ENCODE assay signal across 8 mouse cellular contexts in genomic region chr2:127136979-127137378, GRCm38 (mm10). TPM values are rescaled to one million over a fixed set of nuclear protein-coding genes. Genes with fewer than 3 reads are reported as not detected.
DNase-seq lines count a peak whose midpoint lies in the region; ATAC-seq lines count a peak whose summit lies in the region.

No protein-coding gene starts in this region.

- intact Hi-C loops in left cerebral cortex, postnatal 36 days (cut with DNase I) = no loop called here

- no peak for DNase-seq in midbrain, embryonic 11.5 days (ENCODE audit: low spot score, missing footprints)
- DNase-seq in midbrain, embryonic 10.5 days (ENCODE audit: low spot score) = no peak
- DNase-seq in heart, embryonic 10.5 days (ENCODE audit: low spot score) = peak; percentile 84
- DNase-seq in lung, postnatal 25 days (ENCODE audit: low spot score) = peak; percentile 58
- DNase-seq in telencephalon, adult 2 months (ENCODE audit: low read depth, low spot score) = peak; percentile 28
- no peak for DNase-seq in left cerebral cortex, postnatal 36 days (ENCODE audit: low spot score in 2 of 2)

- peaks cover 14% of the 10 kb centered on the region for H3K4me1 ChIP-seq in midbrain, embryonic 11.5 days (ENCODE audit: control insufficient read depth, insufficient read depth, low read length)
- peaks cover 32% of the 10 kb centered on the region for H3K4me1 ChIP-seq in midbrain, embryonic 10.5 days
- peaks cover 36% of the 10 kb centered on the region for H3K4me1 ChIP-seq in heart, embryonic 10.5 days
- H3K4me1 ChIP-seq in kidney, embryonic 16.5 days (ENCODE audit: insufficient read depth, low read length) = peaks cover 37% of the 10 kb centered on the region

- H3K4me2 ChIP-seq in midbrain, embryonic 11.5 days = no peak overlapping the region
- H3K4me2 ChIP-seq in kidney, embryonic 16.5 days (replicated peaks; ENCODE audit: low read depth, low read length) = peak overlapping the region; percentile 3

- no peaks in the 10 kb centered on the region for H3K9me3 ChIP-seq in midbrain, embryonic 11.5 days (ENCODE audit: control insufficient read depth, low read length)
- no peaks in the 10 kb centered on the region for H3K9me3 ChIP-seq in midbrain, embryonic 10.5 days (replicated peaks)
- no peaks in the 10 kb centered on the region for H3K9me3 ChIP-seq in heart, embryonic 10.5 days
- no peaks in the 10 kb centered on the region for H3K9me3 ChIP-seq in kidney, embryonic 16.5 days (ENCODE audit: low read length)

- WGBS in midbrain, embryonic 11.5 days = 33% methylated on average over 5 of the region's 5 CpGs
- 51% methylated on average over 5 of the region's 5 CpGs for WGBS in midbrain, embryonic 10.5 days
- 14% methylated on average over 5 of the region's 5 CpGs for WGBS in heart, embryonic 10.5 days
- 10% methylated on average over 5 of the region's 5 CpGs for WGBS in kidney, embryonic 16.5 days

- H3K27ac ChIP-seq in midbrain, embryonic 11.5 days (ENCODE audit: low read depth, low read length) = no peak overlapping the region
- no peak overlapping the region for H3K27ac ChIP-seq in midbrain, embryonic 10.5 days (replicated peaks)
- peak overlapping the region; percentile 47; the same call in 1 of the 2 replicates for H3K27ac ChIP-seq in heart, embryonic 10.5 days
- peak overlapping the region; percentile 77 for H3K27ac ChIP-seq in kidney, embryonic 16.5 days (ENCODE audit: low read length)

- H3K27me3 ChIP-seq in midbrain, embryonic 11.5 days (ENCODE audit: control insufficient read depth, insufficient read depth, low read length) = no peaks in the 10 kb centered on the region
- no peaks in the 10 kb centered on the region for H3K27me3 ChIP-seq in midbrain, embryonic 10.5 days (ENCODE audit: low read depth, poor library complexity, severe bottlenecking)
- peaks cover 16% of the 10 kb centered on the region for H3K27me3 ChIP-seq in heart, embryonic 10.5 days (ENCODE audit: insufficient read depth, poor library complexity, severe bottlenecking)
- no peaks in the 10 kb centered on the region for H3K27me3 ChIP-seq in kidney, embryonic 16.5 days (ENCODE audit: insufficient read depth, low read length)

- no peak overlapping the region for H3K4me3 ChIP-seq in midbrain, embryonic 11.5 days (ENCODE audit: low read depth, low read length)
- no peak overlapping the region for H3K4me3 ChIP-seq in midbrain, embryonic 10.5 days
- H3K4me3 ChIP-seq in heart, embryonic 10.5 days = 0 out of 2 replicates have a peak overlapping the region, but pooled peaks have one; percentile 18
- no peak overlapping the region for H3K4me3 ChIP-seq in kidney, embryonic 16.5 days (ENCODE audit: low read length)

- no peak overlapping the region for H3K9ac ChIP-seq in midbrain, embryonic 11.5 days (ENCODE audit: low read length)
- peak overlapping the region; percentile 41; the same call in 1 of the 2 replicates for H3K9ac ChIP-seq in kidney, embryonic 16.5 days (replicated peaks; ENCODE audit: low read length)

- peak; percentile 43; the same call in 1 of the 2 replicates for ATAC-seq in midbrain, embryonic 11.5 days (ENCODE audit: low FRiP score)
- peak; percentile 34 for ATAC-seq in common myeloid progenitor, adult 5-6 weeks (replicated peaks; ENCODE audit: low read depth, poor library complexity, severe bottlenecking)
- peak; percentile 28; the same call in 1 of the 2 replicates for ATAC-seq in kidney, embryonic 16.5 days (ENCODE audit: low FRiP score, low TSS enrichment)

- H3K36me3 ChIP-seq in midbrain, embryonic 11.5 days (ENCODE audit: control insufficient read depth, insufficient read depth, low read length) = peaks cover 3% of the 10 kb centered on the region; the same call in 1 of the 2 replicates
- peaks cover 26% of the 10 kb centered on the region for H3K36me3 ChIP-seq in midbrain, embryonic 10.5 days
- peaks cover 25% of the 10 kb centered on the region for H3K36me3 ChIP-seq in heart, embryonic 10.5 days
- peaks cover 20% of the 10 kb centered on the region for H3K36me3 ChIP-seq in kidney, embryonic 16.5 days (ENCODE audit: insufficient read depth, low read length)

RNA-seq across cellular contexts. Expression of gene Ncaph, which starts 3.2 kb away (rescaled TPM):
- polyA plus RNA-seq in midbrain, embryonic 11.5 days (2014; fragmentation: Nextera tagmentation; extraction: Ambion mirVana) = 112 and 114 TPM in 2 replicates
- 115 TPM in 2 replicates for polyA plus RNA-seq in midbrain, embryonic 10.5 days (2016; fragmentation: Nextera tagmentation; extraction: Ambion mirVana)
- total RNA-seq in common myeloid progenitor, adult 5-6 weeks (2017) = 58.5 and 73.9 TPM in 2 replicates
- polyA plus RNA-seq in heart, embryonic 10.5 days (2016; fragmentation: Nextera tagmentation; extraction: Ambion mirVana) = 70.9 and 76.9 TPM in 2 replicates
- 91.5 and 96.6 TPM in 2 replicates for polyA plus RNA-seq in kidney, embryonic 16.5 days (2015; fragmentation: Nextera tagmentation; extraction: Ambion mirVana)
- 1 to 10 TPM; 1.8 to 1.9 TPM for total RNA-seq in left cerebral cortex, postnatal 36 days (2021)

RNA-seq across cellular contexts. Expression of gene Itpripl1, which starts 6.3 kb away (rescaled TPM):
- polyA plus RNA-seq in midbrain, embryonic 11.5 days (2014; fragmentation: Nextera tagmentation; extraction: Ambion mirVana) = 12.3 and 12.6 TPM in 2 replicates
- polyA plus RNA-seq in midbrain, embryonic 10.5 days (2016; fragmentation: Nextera tagmentation; extraction: Ambion mirVana) = 14.4 and 14.9 TPM in 2 replicates
- total RNA-seq in common myeloid progenitor, adult 5-6 weeks (2017) = 24.5 and 25.4 TPM in 2 replicates
- 12.4 and 13.1 TPM in 2 replicates for polyA plus RNA-seq in heart, embryonic 10.5 days (2016; fragmentation: Nextera tagmentation; extraction: Ambion mirVana)
- polyA plus RNA-seq in kidney, embryonic 16.5 days (2015; fragmentation: Nextera tagmentation; extraction: Ambion mirVana) = 24.0 and 27.1 TPM in 2 replicates
- total RNA-seq in left cerebral cortex, postnatal 36 days (2021) = 1 to 10 TPM; 1.8 to 2.6 TPM

Comparison
In these comparisons a context has a peak if more than half of its experiments do, and no peak if none do; other contexts are left out.
1. DNase-seq: peak in heart, embryonic 10.5 days (single experiment), lung, postnatal 25 days (single experiment) and telencephalon, adult 2 months (single experiment); none in midbrain, embryonic 11.5 days (single experiment), midbrain, embryonic 10.5 days (single experiment) and left cerebral cortex, postnatal 36 days (0 of 2).
2. H3K27ac ChIP-seq: peak in heart, embryonic 10.5 days (single experiment) and kidney, embryonic 16.5 days (single experiment); none in midbrain, embryonic 11.5 days (single experiment) and midbrain, embryonic 10.5 days (single experiment).
3. Peak in every context shown above with its lines, with median percentiles within 50 percentile points of each other: ATAC-seq.